Mouse (Mus musculus): ENCODE data around the gene Pafah2.

DNA sequence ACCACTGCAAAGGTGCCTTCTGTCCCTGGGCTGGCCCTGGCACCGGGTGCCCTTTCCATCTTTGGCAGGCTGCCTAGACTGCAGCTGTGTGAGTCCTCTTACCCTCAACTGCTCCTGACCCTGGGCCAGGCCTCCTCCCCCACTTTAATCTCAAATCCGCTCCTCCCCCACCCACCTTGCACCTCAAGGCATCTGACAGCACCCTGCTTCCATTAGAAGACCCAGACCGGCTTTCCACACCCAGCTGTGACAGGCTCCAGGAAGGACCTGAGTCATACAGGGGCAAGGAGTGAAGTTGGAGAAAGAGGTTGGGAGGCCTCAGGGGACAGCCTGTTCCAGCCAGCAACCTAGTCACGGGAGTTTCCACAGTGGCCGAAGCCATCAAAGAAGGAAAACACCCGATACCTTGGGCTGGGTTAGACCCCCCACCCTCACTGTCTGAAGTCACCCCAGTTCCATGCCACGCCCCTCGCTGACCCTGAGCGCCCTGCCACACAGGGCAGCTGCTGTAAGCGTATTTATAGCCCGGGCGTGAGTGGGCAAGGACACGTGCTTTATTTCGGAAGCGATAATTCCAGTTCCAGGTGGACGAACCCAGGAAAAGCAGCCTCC is 40.2 kb upstream of the Pafah2 start:
- TF ChIP-seq CTCF (IDR thresholded peaks at IDR 0.05; ENCODE audit: low read depth): no peak
- TF ChIP-seq EP300 (IDR thresholded peaks at IDR 0.05; ENCODE audit: low read depth): no peak

Data from liver, embryonic 14.5 days (tissue).